12 mouse cellular contexts compared by ENCODE assay signal in genomic region chr17:78272142-78272541, GRCm38 (mm10).
DNase-seq lines count a peak whose midpoint lies in the region; ATAC-seq lines count a peak whose summit lies in the region.
"Had no signal": no experiment of that assay in that cellular context is flagged by ENCODE, and none has a peak within 500 bp of the region (broad histone marks: within the 10 kb centered on the region; RNA-seq: fewer than 3 reads in every experiment).

No protein-coding gene starts in this region.

- H3K9ac ChIP-seq in hindbrain, embryonic 13.5 days: peak overlapping the region; percentile 19; the same call in 1 of the 2 replicates
- H3K9ac ChIP-seq in hindbrain, embryonic 14.5 days: no peak overlapping the region
- no peak overlapping the region for H3K9ac ChIP-seq in neural tube, embryonic 13.5 days
- H3K9ac ChIP-seq in limb, embryonic 13.5 days: no peak overlapping the region

- H3K36me3 ChIP-seq in hindbrain, embryonic 13.5 days: no peaks in the 10 kb centered on the region
- H3K36me3 ChIP-seq in hindbrain, embryonic 14.5 days (replicated peaks; ENCODE audit: control insufficient read depth, insufficient read depth): no peaks in the 10 kb centered on the region
- H3K36me3 ChIP-seq in neural tube, embryonic 13.5 days: 0 out of 2 replicates have a peak, but pooled peaks cover 3% of the 10 kb centered on the region
- no peaks in the 10 kb centered on the region for H3K36me3 ChIP-seq in limb, embryonic 13.5 days

- DNase-seq in hindbrain, embryonic 14.5 days (ENCODE audit: low spot score): no peak
- no peak for DNase-seq in neural tube, embryonic 10.5 days (ENCODE audit: extremely low spot score, low spot score)
- no peak for DNase-seq in liver
- no peak for DNase-seq in layer of hippocampus, adult 9-10 months (ENCODE audit: low spot score)
- DNase-seq: adrenal gland, postnatal 25 days; cerebellum, adult 8-10 months; layer of hippocampus, postnatal 36 days had no signal

- no peak for ATAC-seq in hindbrain, embryonic 13.5 days (ENCODE audit: low FRiP score)
- no peak for ATAC-seq in hindbrain, embryonic 14.5 days (ENCODE audit: low FRiP score)
- no peak for ATAC-seq in neural tube, embryonic 13.5 days (ENCODE audit: low read depth)
- no peak for ATAC-seq in limb, embryonic 13.5 days (ENCODE audit: low FRiP score, low read depth)
- ATAC-seq: inflammation-experienced regulatory T-cells, adult 6 months had no signal

- H3K9me3 ChIP-seq in hindbrain, embryonic 13.5 days: no peaks in the 10 kb centered on the region
- no peaks in the 10 kb centered on the region for H3K9me3 ChIP-seq in hindbrain, embryonic 14.5 days (ENCODE audit: control insufficient read depth, low read length)
- H3K9me3 ChIP-seq in neural tube, embryonic 13.5 days: no peaks in the 10 kb centered on the region
- no peaks in the 10 kb centered on the region for H3K9me3 ChIP-seq in limb, embryonic 13.5 days

- no peak overlapping the region for H3K4me2 ChIP-seq in hindbrain, embryonic 13.5 days
- H3K4me2 ChIP-seq in hindbrain, embryonic 14.5 days (replicated peaks): no peak overlapping the region
- no peak overlapping the region for H3K4me2 ChIP-seq in neural tube, embryonic 13.5 days
- H3K4me2 ChIP-seq in limb, embryonic 13.5 days (replicated peaks): peak overlapping the region; percentile 22

- H3K27ac ChIP-seq in hindbrain, embryonic 13.5 days: peak overlapping the region; percentile 14; the same call in 1 of the 2 replicates
- no peak overlapping the region for H3K27ac ChIP-seq in hindbrain, embryonic 14.5 days
- H3K27ac ChIP-seq in neural tube, embryonic 13.5 days (replicated peaks): 0 out of 2 replicates have a peak overlapping the region, but pooled peaks have one; percentile 15
- peak overlapping the region; percentile 16; the same call in 1 of the 2 replicates for H3K27ac ChIP-seq in limb, embryonic 13.5 days

- peaks cover 37% of the 10 kb centered on the region for H3K4me1 ChIP-seq in hindbrain, embryonic 13.5 days (replicated peaks)
- H3K4me1 ChIP-seq in hindbrain, embryonic 14.5 days (replicated peaks; ENCODE audit: control insufficient read depth, insufficient read depth, low read length): peaks cover 27% of the 10 kb centered on the region
- peaks cover 40% of the 10 kb centered on the region for H3K4me1 ChIP-seq in neural tube, embryonic 13.5 days (replicated peaks)
- peaks cover 53% of the 10 kb centered on the region for H3K4me1 ChIP-seq in limb, embryonic 13.5 days

- no peak overlapping the region for H3K4me3 ChIP-seq in hindbrain, embryonic 13.5 days
- no peak overlapping the region for H3K4me3 ChIP-seq in hindbrain, embryonic 14.5 days (replicated peaks; ENCODE audit: low read length)
- H3K4me3 ChIP-seq in neural tube, embryonic 13.5 days: no peak overlapping the region
- no peak overlapping the region for H3K4me3 ChIP-seq in limb, embryonic 13.5 days
- H3K4me3 ChIP-seq: myocyte had no signal

- H3K27me3 ChIP-seq in hindbrain, embryonic 13.5 days: no peaks in the 10 kb centered on the region
- no peaks in the 10 kb centered on the region for H3K27me3 ChIP-seq in hindbrain, embryonic 14.5 days (ENCODE audit: control insufficient read depth, insufficient read depth, low read length)
- no peaks in the 10 kb centered on the region for H3K27me3 ChIP-seq in neural tube, embryonic 13.5 days
- H3K27me3 ChIP-seq in limb, embryonic 13.5 days: no peaks in the 10 kb centered on the region

- WGBS in hindbrain, embryonic 13.5 days: 74% methylated on average over 8 of the region's 8 CpGs
- 67% methylated on average over 8 of the region's 8 CpGs for WGBS in hindbrain, embryonic 14.5 days
- 68% methylated on average over 8 of the region's 8 CpGs for WGBS in neural tube, embryonic 13.5 days
- WGBS in limb, embryonic 13.5 days: 45% methylated on average over 8 of the region's 8 CpGs
